Mouse (Mus musculus): ENCODE results near the gene Lpin2. TPM values are rescaled to one million over a fixed set of nuclear protein-coding genes. Genes with fewer than 3 reads are reported as not detected.

Gene Lpin2
- polyA plus RNA-seq, 1 experiment from 2014 or later, result 15.1 TPM

GRCm38 (mm10) chr17:71206136-71206893 lies 24.0 kb downstream of the Lpin2 start:
- WGBS, result 50% methylated on average over 12 of the region's 12 CpGs
- H3K9me3 ChIP-seq (replicated peaks; ENCODE audit: control insufficient read depth, low read length), result peaks cover 8% of the 10 kb centered on the region
- H3K27ac ChIP-seq (ENCODE audit: low read length), result no peak overlapping the region
- no peak overlapping the region for H3K9ac ChIP-seq (ENCODE audit: low read length)
- H3K27me3 ChIP-seq (ENCODE audit: control insufficient read depth, insufficient read depth, low read length), result no peaks in the 10 kb centered on the region
- ATAC-seq (replicated peaks; ENCODE audit: extremely low read depth, insufficient read depth, low FRiP score), result no peak; the same call in 1 of the 2 replicates
- no peak overlapping the region for H3K4me3 ChIP-seq (ENCODE audit: low read length)
- 0 out of 2 replicates have a peak, but pooled peaks cover 3% of the 10 kb centered on the region for H3K36me3 ChIP-seq (ENCODE audit: control insufficient read depth, insufficient read depth)
- no peak overlapping the region for H3K4me2 ChIP-seq (ENCODE audit: low read depth, low read length)
- 0 out of 2 replicates have a peak, but pooled peaks cover 6% of the 10 kb centered on the region for H3K4me1 ChIP-seq (ENCODE audit: control insufficient read depth, insufficient read depth, low read length)

- H3K27ac ChIP-seq (ENCODE audit: low read length), result no peak overlapping the region
- WGBS, result 96% methylated on average over 3 of the region's 3 CpGs
- H3K27me3 ChIP-seq (ENCODE audit: control insufficient read depth, insufficient read depth, low read length), result no peaks in the 10 kb centered on the region
- 0 out of 2 replicates have a peak, but pooled peaks cover 3% of the 10 kb centered on the region for H3K36me3 ChIP-seq (ENCODE audit: control insufficient read depth, insufficient read depth)
- ATAC-seq (replicated peaks; ENCODE audit: extremely low read depth, insufficient read depth, low FRiP score), result no peak
- no peak overlapping the region for H3K9ac ChIP-seq (ENCODE audit: low read length)
- H3K4me2 ChIP-seq (ENCODE audit: low read depth, low read length), result no peak overlapping the region
- peaks cover 8% of the 10 kb centered on the region for H3K9me3 ChIP-seq (replicated peaks; ENCODE audit: control insufficient read depth, low read length)
- H3K4me3 ChIP-seq (ENCODE audit: low read length), result no peak overlapping the region
- 0 out of 2 replicates have a peak, but pooled peaks cover 8% of the 10 kb centered on the region for H3K4me1 ChIP-seq (ENCODE audit: control insufficient read depth, insufficient read depth, low read length)
These were observed 24.9 kb downstream of the Lpin2 start for GRCm38 (mm10) chr17:71207268-71207667.

DNA sequence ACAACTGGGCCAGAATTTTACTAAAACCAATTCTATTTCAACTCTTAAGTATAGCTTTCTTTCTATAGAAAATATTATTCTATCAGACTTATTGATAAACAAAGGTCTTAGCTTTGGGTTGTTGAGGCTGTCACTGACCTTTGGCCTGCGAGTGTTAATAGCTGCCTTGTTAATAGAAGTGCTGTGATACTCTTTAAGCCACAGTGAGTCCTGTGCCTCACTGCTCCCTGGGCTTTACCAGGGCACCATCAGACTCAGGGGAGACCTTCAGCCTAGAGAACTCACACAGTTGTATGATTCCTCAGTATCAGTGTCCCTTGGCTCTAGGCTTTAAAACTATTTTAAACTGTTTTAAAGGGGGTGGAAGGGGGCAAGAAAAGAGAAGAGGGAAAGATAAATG lies 26.0 kb downstream of the Lpin2 start:
- Histone ChIP-seq H3K4me3 (ENCODE audit: low read length) (no peak overlapping the region), H3K27ac (ENCODE audit: low read length) (no peak overlapping the region), H3K36me3 (ENCODE audit: control insufficient read depth, insufficient read depth) (0 out of 2 replicates have a peak, but pooled peaks cover 3% of the 10 kb centered on the region), H3K9ac (ENCODE audit: low read length) (no peak overlapping the region), H3K4me2 (ENCODE audit: low read depth, low read length) (no peak overlapping the region), H3K9me3 (replicated peaks; ENCODE audit: control insufficient read depth, low read length) (peaks cover 8% of the 10 kb centered on the region), H3K27me3 (ENCODE audit: control insufficient read depth, insufficient read depth, low read length) (no peaks in the 10 kb centered on the region), H3K4me1 (ENCODE audit: control insufficient read depth, insufficient read depth, low read length) (0 out of 2 replicates have a peak, but pooled peaks cover 8% of the 10 kb centered on the region)
- WGBS, result 100% methylated on average over 1 of the region's 1 CpGs
- ATAC-seq (replicated peaks; ENCODE audit: extremely low read depth, insufficient read depth, low FRiP score), result no peak

GRCm38 (mm10) chr17:71208921-71209320 lies 26.6 kb downstream of the Lpin2 start:
- no peaks in the 10 kb centered on the region for H3K27me3 ChIP-seq (ENCODE audit: control insufficient read depth, insufficient read depth, low read length)

GRCm38 (mm10) chr17:71209936-71210335 lies 27.6 kb downstream of the Lpin2 start:
- H3K27ac ChIP-seq (ENCODE audit: low read length), result no peak overlapping the region
- no peak overlapping the region for H3K4me2 ChIP-seq (ENCODE audit: low read depth, low read length)
- no peaks in the 10 kb centered on the region for H3K27me3 ChIP-seq (ENCODE audit: control insufficient read depth, insufficient read depth, low read length)
- 54% methylated on average over 3 of the region's 3 CpGs for WGBS
- no peak overlapping the region for H3K9ac ChIP-seq (ENCODE audit: low read length)
- H3K4me1 ChIP-seq (ENCODE audit: control insufficient read depth, insufficient read depth, low read length), result peaks cover 17% of the 10 kb centered on the region
- 0 out of 2 replicates have a peak, but pooled peaks cover 3% of the 10 kb centered on the region for H3K36me3 ChIP-seq (ENCODE audit: control insufficient read depth, insufficient read depth)
- H3K9me3 ChIP-seq (replicated peaks; ENCODE audit: control insufficient read depth, low read length), result peaks cover 8% of the 10 kb centered on the region
- H3K4me3 ChIP-seq (ENCODE audit: low read length), result no peak overlapping the region
- no peak for ATAC-seq (replicated peaks; ENCODE audit: extremely low read depth, insufficient read depth, low FRiP score)

More at GRCm38 (mm10) chr17:71208921-71209320, 26.6 kb downstream of the Lpin2 start:
- Histone ChIP-seq H3K27ac (ENCODE audit: low read length) (no peak overlapping the region), H3K4me1 (ENCODE audit: control insufficient read depth, insufficient read depth, low read length) (peaks cover 10% of the 10 kb centered on the region), H3K4me3 (ENCODE audit: low read length) (no peak overlapping the region), H3K9ac (ENCODE audit: low read length) (no peak overlapping the region), H3K9me3 (replicated peaks; ENCODE audit: control insufficient read depth, low read length) (peaks cover 8% of the 10 kb centered on the region), H3K4me2 (ENCODE audit: low read depth, low read length) (no peak overlapping the region), H3K36me3 (ENCODE audit: control insufficient read depth, insufficient read depth) (0 out of 2 replicates have a peak, but pooled peaks cover 3% of the 10 kb centered on the region)
- 90% methylated on average over 1 of the region's 1 CpGs for WGBS
- no peak for ATAC-seq (replicated peaks; ENCODE audit: extremely low read depth, insufficient read depth, low FRiP score)

DNA sequence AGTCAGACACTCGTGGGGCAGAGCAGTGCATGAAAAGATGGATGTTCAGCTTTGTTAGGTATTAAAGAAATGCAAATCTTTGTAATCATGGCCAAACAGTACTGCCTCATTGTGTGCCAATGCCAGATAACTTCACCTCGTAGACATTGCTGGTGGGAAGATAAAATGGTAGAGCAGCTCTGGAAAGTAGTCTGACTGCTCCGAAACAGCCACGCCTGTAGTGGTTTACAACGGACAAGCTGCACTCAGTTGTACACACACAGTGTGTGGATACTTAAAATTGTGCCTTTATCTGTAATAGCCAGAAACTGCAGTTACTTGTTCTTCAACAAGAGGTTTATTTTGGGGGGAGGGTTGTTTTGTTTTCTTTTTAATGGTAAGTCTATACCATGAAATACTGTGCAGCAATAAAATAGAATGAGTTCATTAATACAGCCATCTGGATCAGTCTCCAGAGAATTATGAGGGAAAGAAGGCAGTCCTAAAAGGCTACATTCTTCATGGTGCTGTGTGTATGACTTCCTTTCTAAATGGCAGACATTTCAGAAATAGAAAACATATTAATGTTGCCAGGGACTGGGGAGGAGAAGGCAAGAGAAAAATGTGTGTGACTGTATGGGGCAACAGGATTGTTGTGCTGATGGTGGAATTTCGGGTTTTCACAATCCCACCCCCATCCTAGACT lies 29.7 kb downstream of the Lpin2 start:
- no peak for ATAC-seq (replicated peaks; ENCODE audit: extremely low read depth, insufficient read depth, low FRiP score)
- 67% methylated on average over 6 of the region's 6 CpGs for WGBS

GRCm38 (mm10) chr17:71213666-71214065 lies 31.3 kb downstream of the Lpin2 start:
- peaks cover 7% of the 10 kb centered on the region for H3K9me3 ChIP-seq (replicated peaks; ENCODE audit: control insufficient read depth, low read length)
- H3K9ac ChIP-seq (ENCODE audit: low read length), result no peak overlapping the region
- peaks cover 4% of the 10 kb centered on the region; the same call in 1 of the 2 replicates for H3K36me3 ChIP-seq (ENCODE audit: control insufficient read depth, insufficient read depth)
- H3K4me3 ChIP-seq (ENCODE audit: low read length), result no peak overlapping the region
- H3K27ac ChIP-seq (ENCODE audit: low read length), result no peak overlapping the region
- WGBS, result 64% methylated on average over 1 of the region's 1 CpGs
- no peak for ATAC-seq (replicated peaks; ENCODE audit: extremely low read depth, insufficient read depth, low FRiP score)
- peaks cover 19% of the 10 kb centered on the region for H3K4me1 ChIP-seq (ENCODE audit: control insufficient read depth, insufficient read depth, low read length)
- no peak overlapping the region for H3K4me2 ChIP-seq (ENCODE audit: low read depth, low read length)
- no peaks in the 10 kb centered on the region for H3K27me3 ChIP-seq (ENCODE audit: control insufficient read depth, insufficient read depth, low read length)

More for the DNA sequence above, 29.7 kb downstream of the Lpin2 start:
- Histone ChIP-seq H3K27ac (ENCODE audit: low read length) (no peak overlapping the region), H3K4me3 (ENCODE audit: low read length) (no peak overlapping the region), H3K9me3 (replicated peaks; ENCODE audit: control insufficient read depth, low read length) (peaks cover 8% of the 10 kb centered on the region), H3K27me3 (ENCODE audit: control insufficient read depth, insufficient read depth, low read length) (no peaks in the 10 kb centered on the region), H3K4me1 (ENCODE audit: control insufficient read depth, insufficient read depth, low read length) (peaks cover 19% of the 10 kb centered on the region), H3K9ac (ENCODE audit: low read length) (no peak overlapping the region), H3K36me3 (ENCODE audit: control insufficient read depth, insufficient read depth) (0 out of 2 replicates have a peak, but pooled peaks cover 3% of the 10 kb centered on the region), H3K4me2 (ENCODE audit: low read depth, low read length) (no peak overlapping the region)

- Histone ChIP-seq H3K27ac (ENCODE audit: low read length) (no peak overlapping the region), H3K36me3 (ENCODE audit: control insufficient read depth, insufficient read depth) (peaks cover 4% of the 10 kb centered on the region; the same call in 1 of the 2 replicates), H3K4me3 (ENCODE audit: low read length) (no peak overlapping the region), H3K4me1 (ENCODE audit: control insufficient read depth, insufficient read depth, low read length) (peaks cover 27% of the 10 kb centered on the region), H3K27me3 (ENCODE audit: control insufficient read depth, insufficient read depth, low read length) (no peaks in the 10 kb centered on the region), H3K4me2 (ENCODE audit: low read depth, low read length) (no peak overlapping the region), H3K9ac (ENCODE audit: low read length) (no peak overlapping the region), H3K9me3 (replicated peaks; ENCODE audit: control insufficient read depth, low read length) (peaks cover 5% of the 10 kb centered on the region; the same call in 1 of the 2 replicates)
- ATAC-seq (replicated peaks; ENCODE audit: extremely low read depth, insufficient read depth, low FRiP score), result no peak
- 72% methylated on average over 17 of the region's 17 CpGs for WGBS
These were observed 32.3 kb downstream of the Lpin2 start for GRCm38 (mm10) chr17:71214514-71215240.

Data from heart, embryonic 16.5 days (tissue).